Mouse (Mus musculus) ES-Bruce4 (cell line): ENCODE measurements at regions not wholly inside any gene's neighbourhood (a gene's known extent, or its start where the extent isn't known, plus 50 kb on each side); places are given as distances from the start of the nearest gene placed in this dataset.

ENCODE experiments used
- CTCF ChIP-seq: IDR thresholded peaks from one replicate; pipeline ENCODE4 v1.8.1; 2011; ENCODE audit warnings: low read depth, low read length
- EP300 ChIP-seq: IDR thresholded peaks from 2 replicates; pipeline ENCODE4 v1.6.1; 2011; ENCODE audit warnings: low read depth, low read length; ENCODE audit not compliant: insufficient read depth
- POLR2A ChIP-seq: IDR thresholded peaks from one replicate; pipeline ENCODE4 v1.8.1; 2011; ENCODE audit warnings: low read length; ENCODE audit not compliant: insufficient read depth

DNA sequence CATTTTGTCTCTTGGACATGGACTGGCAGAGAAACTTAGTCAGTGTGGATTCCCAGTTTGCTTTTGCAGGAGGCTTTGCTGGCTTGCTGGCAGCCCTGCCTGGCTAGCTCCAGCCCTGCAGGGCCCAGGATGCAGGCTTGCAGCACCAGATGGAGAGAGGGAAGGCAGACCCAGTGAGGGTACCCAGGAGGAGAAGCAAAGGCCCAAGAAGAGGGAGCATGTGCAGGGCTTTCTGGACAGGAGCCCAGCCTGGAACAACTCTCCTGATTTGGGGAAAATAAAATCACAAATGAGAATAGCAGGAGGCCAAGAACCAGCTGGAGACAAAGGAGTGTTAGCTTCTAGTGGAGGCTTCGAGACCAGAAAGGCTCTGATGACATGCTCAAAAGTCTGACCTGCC, 414.9 kb upstream of the Camk1g start:
- TF ChIP-seq CTCF (no peak), POLR2A (no peak), EP300 (no peak)
